Mouse (Mus musculus) embryonic facial prominence, embryonic 14.5 days (tissue): ENCODE measurements at regions not wholly inside any gene's neighbourhood (a gene's known extent, or its start where the extent isn't known, plus 50 kb on each side); places are given as distances from the start of the nearest gene placed in this dataset.

Experiments used
- ATAC-seq: fragments of 200-750 bp; cut with Nextera tagmentation; 2 replicates; pipeline ENCODE4 v1.8.0; 2017; ENCODE audit warnings: low read depth, moderate number of reproducible peaks, moderate TSS enrichment
- DNase-seq: peaks from one replicate; pipeline ENCODE4 v3.0.0-alpha.2; 2015; ENCODE audit warnings: low spot score
- H3K27ac ChIP-seq: fragments of 300-500 bp; sonication (generic); replicated peaks from 2 replicates; pipeline ENCODE4 v1.5.1; 2014; ENCODE audit warnings: low read depth, mild to moderate bottlenecking, low read length, moderate library complexity
- H3K27me3 ChIP-seq: fragments of 300-500 bp; sonication (generic); replicated peaks from 2 replicates; pipeline ENCODE4 v1.6.1; 2014; ENCODE audit warnings: low read length; ENCODE audit not compliant: control insufficient read depth, insufficient read depth
- H3K36me3 ChIP-seq: fragments of 300-500 bp; sonication (generic); 2 replicates; pipeline ENCODE4 v1.6.1; 2014; ENCODE audit warnings: low read length, mixed read lengths; ENCODE audit not compliant: control insufficient read depth, insufficient read depth
- H3K4me1 ChIP-seq: fragments of 300-500 bp; sonication (generic); 2 replicates; pipeline ENCODE4 v1.6.1; 2014; ENCODE audit warnings: antibody characterized with exemption, low read length; ENCODE audit not compliant: control insufficient read depth, insufficient read depth
- H3K4me2 ChIP-seq: fragments of 300-500 bp; sonication (generic); 2 replicates; pipeline ENCODE4 v1.6.1; 2014; ENCODE audit warnings: low read depth, mild to moderate bottlenecking, low read length, moderate library complexity, mixed read lengths
- H3K4me3 ChIP-seq: fragments of 300-500 bp; sonication (generic); 2 replicates; pipeline ENCODE4 v1.5.1; 2014; ENCODE audit warnings: low read depth, mild to moderate bottlenecking, low read length
- H3K9ac ChIP-seq: fragments of 300-500 bp; sonication (generic); 2 replicates; pipeline ENCODE4 v1.6.1; 2014; ENCODE audit warnings: low read depth, mild to moderate bottlenecking, low read length, moderate library complexity, mixed read lengths
- H3K9me3 ChIP-seq: fragments of 300-500 bp; sonication (generic); 2 replicates; pipeline ENCODE4 v1.6.1; 2016; ENCODE audit warnings: low read length; ENCODE audit not compliant: control insufficient read depth
- WGBS: fragments of 180-500 bp; shearing (Covaris S2); extraction: QIAGEN DNeasy Blood & Tissue Kit; methylation state at CpG from one replicate; pipeline ENCODE4 v1.1.7; 2014; 5-methylcytosine and 5-hydroxymethylcytosine counted together

GRCm38 (mm10) chr3:50665316-50665715 is 221.9 kb upstream of the Slc7a11 start:
- WGBS, result 54% methylated on average over 6 of the region's 6 CpGs
- H3K36me3 ChIP-seq, result no peaks in the 10 kb centered on the region
- no peak for ATAC-seq

GRCm38 (mm10) chr3:50660966-50661365 is 217.6 kb upstream of the Slc7a11 start:
- ATAC-seq (no peak), DNase-seq (no peak)
- H3K4me3 ChIP-seq, result no peak overlapping the region
- H3K4me2 ChIP-seq, result no peak overlapping the region
- H3K27ac ChIP-seq, result no peak overlapping the region
- H3K9me3 ChIP-seq, result no peaks in the 10 kb centered on the region
- no peaks in the 10 kb centered on the region for H3K4me1 ChIP-seq
- WGBS, result 76% methylated on average over 7 of the region's 7 CpGs
- no peak overlapping the region for H3K9ac ChIP-seq
- H3K36me3 ChIP-seq, result no peaks in the 10 kb centered on the region
- H3K27me3 ChIP-seq, result no peaks in the 10 kb centered on the region

More at GRCm38 (mm10) chr3:50665316-50665715, 221.9 kb upstream of the Slc7a11 start:
- Histone ChIP-seq H3K4me1 (no peaks in the 10 kb centered on the region), H3K27ac (no peak overlapping the region), H3K9me3 (no peaks in the 10 kb centered on the region), H3K4me3 (no peak overlapping the region), H3K4me2 (no peak overlapping the region), H3K9ac (no peak overlapping the region), H3K27me3 (no peaks in the 10 kb centered on the region)
- no peak for DNase-seq

- Histone ChIP-seq H3K4me3 (no peak overlapping the region), H3K9ac (no peak overlapping the region), H3K27ac (no peak overlapping the region), H3K36me3 (no peaks in the 10 kb centered on the region), H3K27me3 (no peaks in the 10 kb centered on the region), H3K4me2 (no peak overlapping the region), H3K9me3 (no peaks in the 10 kb centered on the region), H3K4me1 (no peaks in the 10 kb centered on the region)
- no peak for ATAC-seq
- no peak for DNase-seq
- 73% methylated on average over 3 of the region's 3 CpGs for WGBS
Observed at GRCm38 (mm10) chr3:50660566-50660965, 217.2 kb upstream of the Slc7a11 start.

- H3K27me3 ChIP-seq, result no peaks in the 10 kb centered on the region
- H3K9ac ChIP-seq, result no peak overlapping the region
- H3K27ac ChIP-seq, result no peak overlapping the region
- ATAC-seq (no peak), DNase-seq (no peak)
- no peaks in the 10 kb centered on the region for H3K9me3 ChIP-seq
- H3K36me3 ChIP-seq, result no peaks in the 10 kb centered on the region
- no peak overlapping the region for H3K4me3 ChIP-seq
- WGBS, result 87% methylated on average over 2 of the region's 2 CpGs
- no peaks in the 10 kb centered on the region for H3K4me1 ChIP-seq
- no peak overlapping the region for H3K4me2 ChIP-seq
Observed at GRCm38 (mm10) chr3:50657890-50658289, 214.5 kb upstream of the Slc7a11 start.

- no peaks in the 10 kb centered on the region for H3K36me3 ChIP-seq
- no peak overlapping the region for H3K4me2 ChIP-seq
- ATAC-seq (no peak), DNase-seq (no peak)
- no peak overlapping the region for H3K9ac ChIP-seq
- no peaks in the 10 kb centered on the region for H3K27me3 ChIP-seq
- H3K4me3 ChIP-seq, result no peak overlapping the region
- no peaks in the 10 kb centered on the region for H3K4me1 ChIP-seq
- H3K9me3 ChIP-seq, result no peaks in the 10 kb centered on the region
- no peak overlapping the region for H3K27ac ChIP-seq
- 68% methylated on average over 2 of the region's 2 CpGs for WGBS
Observed at GRCm38 (mm10) chr3:50654441-50654840, 211.0 kb upstream of the Slc7a11 start.

DNA sequence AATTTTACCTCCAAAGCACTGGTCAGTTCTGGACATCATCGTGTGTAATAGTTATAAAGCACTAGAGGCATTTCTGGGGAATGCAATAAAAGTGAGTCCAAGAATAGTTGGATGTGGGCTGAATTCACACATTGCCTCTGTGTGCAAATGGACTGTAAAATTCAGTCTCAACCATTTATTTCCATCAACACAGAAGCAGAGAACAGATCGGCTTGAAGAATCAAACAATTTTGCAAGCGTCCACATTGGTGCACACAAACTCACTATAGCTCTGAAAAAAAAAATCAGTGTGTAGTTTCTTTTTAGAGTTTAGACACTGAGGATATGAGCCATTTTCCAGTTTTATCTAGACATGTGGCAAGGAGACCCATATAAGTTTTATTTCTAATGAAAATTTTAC is 208.9 kb upstream of the Slc7a11 start:
- ATAC-seq (no peak), DNase-seq (no peak)
- Histone ChIP-seq H3K27me3 (no peaks in the 10 kb centered on the region), H3K4me1 (no peaks in the 10 kb centered on the region), H3K9ac (no peak overlapping the region), H3K4me2 (no peak overlapping the region), H3K9me3 (no peaks in the 10 kb centered on the region), H3K4me3 (no peak overlapping the region), H3K36me3 (no peaks in the 10 kb centered on the region), H3K27ac (no peak overlapping the region)
- WGBS, result 90% methylated on average over 3 of the region's 3 CpGs

DNA sequence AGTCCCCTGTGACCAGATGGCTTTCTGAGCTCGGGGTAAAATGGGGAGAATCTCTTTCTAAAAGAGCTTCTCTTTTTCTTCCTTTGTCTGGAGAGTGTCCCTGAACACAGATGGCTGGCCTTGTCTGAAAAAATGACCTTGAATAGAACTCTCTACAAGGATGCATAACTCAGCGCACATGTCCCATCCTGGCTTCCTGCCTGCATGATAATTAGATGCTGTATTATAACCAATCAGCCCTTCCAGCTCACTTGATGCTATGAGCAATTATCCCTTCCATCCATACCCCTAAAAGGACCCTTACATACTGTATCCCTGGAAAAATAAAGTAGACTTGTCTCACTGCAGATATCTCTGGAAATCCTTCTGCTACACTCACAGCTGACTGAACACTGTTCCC is 199.7 kb upstream of the Slc7a11 start:
- H3K4me3 ChIP-seq, result no peak overlapping the region
- ATAC-seq (no peak), DNase-seq (no peak)
- WGBS, result 73% methylated on average over 2 of the region's 2 CpGs
- H3K9ac ChIP-seq, result no peak overlapping the region
- no peaks in the 10 kb centered on the region for H3K4me1 ChIP-seq
- H3K4me2 ChIP-seq, result no peak overlapping the region
- no peaks in the 10 kb centered on the region for H3K27me3 ChIP-seq
- no peaks in the 10 kb centered on the region for H3K9me3 ChIP-seq
- H3K27ac ChIP-seq, result no peak overlapping the region
- no peaks in the 10 kb centered on the region for H3K36me3 ChIP-seq

DNA sequence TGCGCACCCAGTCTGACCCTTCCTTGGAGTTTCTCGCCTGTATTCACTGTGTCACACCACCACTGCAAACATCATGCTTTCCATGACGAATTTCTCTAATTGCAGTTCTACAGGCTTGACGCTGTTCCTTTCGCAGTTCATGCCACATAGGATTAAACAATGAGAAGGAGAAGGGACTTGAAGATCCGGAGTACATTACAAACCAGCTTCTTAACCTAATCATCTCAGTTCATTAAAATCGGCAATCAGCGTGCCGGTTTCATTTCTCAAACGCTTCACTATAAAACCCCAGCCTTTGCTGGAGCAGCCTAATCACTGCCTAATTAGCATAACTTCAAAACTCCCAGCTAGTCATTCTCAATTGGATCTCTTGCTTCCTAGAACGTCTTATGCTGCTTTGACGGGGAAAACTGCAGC is 196.5 kb upstream of the Slc7a11 start:
- Histone ChIP-seq H3K4me1 (no peaks in the 10 kb centered on the region), H3K9ac (no peak overlapping the region), H3K27me3 (no peaks in the 10 kb centered on the region), H3K27ac (no peak overlapping the region), H3K36me3 (no peaks in the 10 kb centered on the region), H3K4me3 (no peak overlapping the region), H3K4me2 (peak overlapping the region; percentile 10; the same call in 1 of the 2 replicates), H3K9me3 (no peaks in the 10 kb centered on the region)
- ATAC-seq (peak; percentile 41; the same call in 1 of the 2 replicates), DNase-seq (peak; percentile 36)
- WGBS, result 65% methylated on average over 12 of the region's 12 CpGs

GRCm38 (mm10) chr3:50634457-50635075 is 191.2 kb upstream of the Slc7a11 start:
- H3K9me3 ChIP-seq, result no peaks in the 10 kb centered on the region
- no peak overlapping the region for H3K4me2 ChIP-seq
- H3K27ac ChIP-seq, result no peak overlapping the region
- no peak for ATAC-seq
- 81% methylated on average over 7 of the region's 7 CpGs for WGBS
- H3K36me3 ChIP-seq, result no peaks in the 10 kb centered on the region
- no peak for DNase-seq
- no peak overlapping the region for H3K4me3 ChIP-seq
- no peaks in the 10 kb centered on the region for H3K4me1 ChIP-seq
- H3K27me3 ChIP-seq, result no peaks in the 10 kb centered on the region
- no peak overlapping the region for H3K9ac ChIP-seq
